In the genomic region with DNA sequence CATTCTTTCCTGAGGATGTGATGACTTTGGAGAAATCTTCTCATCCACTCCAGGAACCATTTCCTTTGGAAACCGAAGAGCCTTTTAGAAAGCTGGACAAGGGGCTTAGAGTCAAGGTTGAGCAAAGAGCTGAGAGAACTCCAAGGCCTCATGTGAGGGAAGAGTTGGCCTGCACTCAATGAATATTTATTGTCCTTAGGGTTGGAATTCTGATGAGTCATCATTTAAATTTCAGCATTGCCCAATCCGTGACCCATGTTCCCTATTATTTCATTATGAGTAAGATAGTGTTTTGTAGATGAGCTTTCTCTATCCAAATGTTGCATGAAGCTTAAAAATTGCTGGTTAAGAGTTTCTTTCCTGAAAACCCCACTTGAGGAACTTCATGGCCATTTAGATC, we compare ENCODE assay signal across 15 mouse cellular contexts.
DNase-seq lines count a peak whose midpoint lies in the region; ATAC-seq and TF ChIP-seq lines count a peak whose summit lies in the region.
"Had no signal": no experiment of that assay in that cellular context is flagged by ENCODE, and none has a peak within 500 bp of the region (broad histone marks: within the 10 kb centered on the region; RNA-seq: fewer than 3 reads in every experiment).

No protein-coding gene starts in this region.

- H3K79me3 ChIP-seq in C2C12 (ENCODE audit: low read depth), result no peaks in the 10 kb centered on the region

- no peaks in the 10 kb centered on the region for H3K27me3 ChIP-seq in kidney, postnatal 0 days (ENCODE audit: insufficient read depth, low read length)
- H3K27me3 ChIP-seq in C2C12 (ENCODE audit: control insufficient read depth, insufficient read depth, insufficient read length), result no peaks in the 10 kb centered on the region
- H3K27me3 ChIP-seq: heart, embryonic 15.5 days; limb, embryonic 13.5 days had no signal

- H3ac ChIP-seq in C2C12 (ENCODE audit: control insufficient read depth, insufficient read length, low read depth), result no peak overlapping the region

- H3K36me3 ChIP-seq in kidney, postnatal 0 days (ENCODE audit: insufficient read depth, low read length), result no peaks in the 10 kb centered on the region
- no peaks in the 10 kb centered on the region for H3K36me3 ChIP-seq in C2C12 (ENCODE audit: control insufficient read depth, insufficient read depth)
- no peaks in the 10 kb centered on the region for H3K36me3 ChIP-seq in ES-E14 (ENCODE audit: control insufficient read depth, insufficient read depth, low read length, poor library complexity, severe bottlenecking)
- H3K36me3 ChIP-seq: forebrain, embryonic 10.5 days; heart, embryonic 15.5 days; limb, embryonic 13.5 days had no signal

- no peak overlapping the region for H3K9ac ChIP-seq in kidney, postnatal 0 days (ENCODE audit: low read depth, low read length)
- no peak overlapping the region for H3K9ac ChIP-seq in ES-E14 (ENCODE audit: insufficient read depth, low read depth, low read length, poor library complexity, severe bottlenecking)
- H3K9ac ChIP-seq: heart, embryonic 15.5 days; hindbrain, embryonic 14.5 days; limb, embryonic 13.5 days; lung, embryonic 14.5 days had no signal

- no peak overlapping the region for H3K27ac ChIP-seq in kidney, postnatal 0 days
- no peak overlapping the region for H3K27ac ChIP-seq in ES-E14 (ENCODE audit: insufficient read depth, low read depth, low read length, poor library complexity, severe bottlenecking)
- peak overlapping the region; percentile 73 for H3K27ac ChIP-seq in embryonic fibroblast, embryonic 13.5 days (ENCODE audit: insufficient read depth, low read length)
- H3K27ac ChIP-seq: forebrain, embryonic 10.5 days; heart, embryonic 15.5 days; hindbrain, embryonic 14.5 days; limb, embryonic 13.5 days had no signal

- no peak for TF ChIP-seq CTCF in kidney, postnatal 0 days (IDR thresholded peaks at IDR 0.05; ENCODE audit: low read depth)
- no peak for TF ChIP-seq CTCF in C2C12 (IDR thresholded peaks at IDR 0.05; ENCODE audit: control insufficient read depth, insufficient read depth, insufficient read length)
- no peak for TF ChIP-seq CTCF in embryonic fibroblast, embryonic 13.5 days (IDR thresholded peaks at IDR 0.05; ENCODE audit: borderline replicate concordance, insufficient read depth, low read length)

- H3K4me1 ChIP-seq in kidney, postnatal 0 days (replicated peaks; ENCODE audit: insufficient read depth, low read length), result no peaks in the 10 kb centered on the region
- H3K4me1 ChIP-seq in ES-E14 (ENCODE audit: control insufficient read depth in 2 of 2, insufficient read depth in 2 of 2, low read length in 2 of 2, poor library complexity in 1 of 2), result no peaks in the 10 kb centered on the region
- peaks cover 2% of the 10 kb centered on the region; the same call in 1 of the 2 replicates for H3K4me1 ChIP-seq in embryonic fibroblast, embryonic 13.5 days (ENCODE audit: control insufficient read depth, insufficient read depth, low read length)
- H3K4me1 ChIP-seq: forebrain, embryonic 10.5 days; heart, embryonic 15.5 days had no signal

- DNase-seq in kidney, postnatal 0 days (ENCODE audit: low spot score), result peak; percentile 6
- no peak for DNase-seq in kidney, adult 8-10 months
- no peak for DNase-seq in ES-E14 (ENCODE audit: low read depth, low spot score)
- no peak for DNase-seq in thymus, postnatal 25 days
- DNase-seq in thymus, postnatal 4 days, result no peak
- DNase-seq: cerebellum, adult 11-12 months; lung, embryonic 14.5 days; right cerebral cortex, postnatal 4 days had no signal

- no peak for ATAC-seq in kidney, postnatal 0 days (replicated peaks; ENCODE audit: low FRiP score, low read depth)
- ATAC-seq: intestine, embryonic 16.5 days had no signal

- no peaks in the 10 kb centered on the region for H3K9me3 ChIP-seq in kidney, postnatal 0 days (replicated peaks; ENCODE audit: low read length)
- no peaks in the 10 kb centered on the region for H3K9me3 ChIP-seq in ES-E14 (ENCODE audit: control insufficient read depth, insufficient read depth, low read depth, low read length)
- H3K9me3 ChIP-seq: forebrain, embryonic 10.5 days; heart, embryonic 15.5 days; limb, embryonic 13.5 days had no signal

- in situ Hi-C loops in ES-E14 (cut with MboI; ENCODE audit: low sequenced_read_pairs in 2 of 2, unreplicated experiment in 2 of 2), result no loop called here

- H3K79me2 ChIP-seq in C2C12 (ENCODE audit: control insufficient read depth, insufficient read depth), result no peaks in the 10 kb centered on the region

- WGBS in kidney, postnatal 0 days, result 82% methylated on average over 2 of the region's 2 CpGs

- no peak overlapping the region for H3K4me2 ChIP-seq in kidney, postnatal 0 days (ENCODE audit: low read length)
- H3K4me2 ChIP-seq: heart, embryonic 15.5 days; hindbrain, embryonic 14.5 days; limb, embryonic 13.5 days; lung, embryonic 14.5 days had no signal

- H3K4me3 ChIP-seq in kidney, postnatal 0 days (replicated peaks; ENCODE audit: low read depth, low read length), result no peak overlapping the region
- H3K4me3 ChIP-seq in C2C12 (ENCODE audit: insufficient read depth, poor library complexity, severe bottlenecking) (no peak overlapping the region), ES-E14 (ENCODE audit: insufficient read depth in 1 of 2, low read depth in 1 of 2, low read length in 2 of 2, poor library complexity in 1 of 2, severe bottlenecking in 1 of 2) (no peak overlapping the region)
- H3K4me3 ChIP-seq in embryonic fibroblast, embryonic 13.5 days (ENCODE audit: insufficient read depth, low read length), result no peak overlapping the region
- H3K4me3 ChIP-seq: forebrain, embryonic 10.5 days; heart, embryonic 15.5 days; limb, embryonic 13.5 days had no signal

- no peak for TF ChIP-seq POLR2A in embryonic fibroblast, embryonic 13.5 days (IDR thresholded peaks at IDR 0.05; ENCODE audit: low read depth, low read length)

TF ChIP-seq in C2C12, 6 proteins besides CTCF, POLR2A, EP300 and RAD21:
- TF ChIP-seq FOSL1 (IDR thresholded peaks at IDR 0.05; ENCODE audit: insufficient read depth, low read length, poor library complexity, severe bottlenecking) (no peak), MAX (IDR thresholded peaks at IDR 0.05) (no peak), CEBPB (IDR thresholded peaks at IDR 0.05; ENCODE audit: low read depth) (peak; percentile 92), MYOG (IDR thresholded peaks at IDR 0.05; ENCODE audit: control insufficient read depth, extremely low read depth, insufficient read length) (no peak), MYOD1 (IDR thresholded peaks at IDR 0.05; ENCODE audit: control insufficient read depth, insufficient read length, low read depth) (no peak), USF1 (IDR thresholded peaks at IDR 0.05; ENCODE audit: low read depth) (no peak)

TF ChIP-seq in ES-E14, 5 proteins besides CTCF, POLR2A, EP300 and RAD21:
- no peak for TF ChIP-seq HCFC1 (IDR thresholded peaks at IDR 0.05; ENCODE audit: borderline replicate concordance, insufficient read depth, low read length)
- peak; percentile 83 for TF ChIP-seq MAFK (IDR thresholded peaks at IDR 0.05; ENCODE audit: insufficient read depth, low read depth, low read length)
- TF ChIP-seq ZC3H11A (IDR thresholded peaks at IDR 0.05; ENCODE audit: borderline replicate concordance, low read depth, low read length), result no peak
- TF ChIP-seq ZNF384 (IDR thresholded peaks at IDR 0.05; ENCODE audit: low read depth, low read length), result no peak
- TF ChIP-seq CHD2 (IDR thresholded peaks at IDR 0.05; ENCODE audit: low read depth, low read length), result no peak
